Mouse (Mus musculus) bone marrow, adult 2 months (tissue): ENCODE data around the gene Akap6. TPM values are rescaled to one million over a fixed set of nuclear protein-coding genes. Genes with fewer than 3 reads are reported as not detected.

Experiments
- H3K27ac ChIP-seq: fragments of 200-500 bp; 2 replicates; pipeline ENCODE4 v1.5.1; 2012; ENCODE audit warnings: low read depth, mild to moderate bottlenecking, control low read depth, inconsistent platforms, low read length; ENCODE audit not compliant: control insufficient read depth, poor library complexity, insufficient read depth
- H3K4me1 ChIP-seq: fragments of 200-500 bp; 2 replicates; pipeline ENCODE4 v1.6.1; 2011; ENCODE audit warnings: low read length; ENCODE audit not compliant: control insufficient read depth, insufficient read depth
- H3K4me3 ChIP-seq: fragments of 200-500 bp; replicated peaks from 2 replicates; pipeline ENCODE3; 2011; ENCODE audit warnings: mild to moderate bottlenecking, low read depth, low read length, control low read depth; ENCODE audit not compliant: control insufficient read depth
- CTCF ChIP-seq: fragments of 200-500 bp; IDR thresholded peaks from 2 replicates; pipeline ENCODE4 v1.5.1; 2011; ENCODE audit warnings: low read length, control low read depth; ENCODE audit not compliant: control insufficient read depth, insufficient read depth
- POLR2A ChIP-seq: fragments of 200-500 bp; IDR thresholded peaks from 2 replicates; pipeline ENCODE4 v1.6.1; 2011; ENCODE audit warnings: low read depth, mild to moderate bottlenecking, control low read depth, low read length, borderline replicate concordance; ENCODE audit not compliant: control insufficient read depth
- WGBS: fragments of 180-500 bp; shearing (Covaris S2); methylation state at CpG from one replicate; pipeline ENCODE4 v1.1.7; 2018; 5-methylcytosine and 5-hydroxymethylcytosine counted together
- polyA plus RNA-seq: library from polyadenylated mRNA; stranded (reverse); fragments of >200 nt; gene quantifications from 2 replicates; pipeline ENCODE4 v1.2.4, GENCODE M21; 2011; ENCODE audit warnings: low replicate concordance; ENCODE audit not compliant: missing spikeins, insufficient read depth, insufficient read length

The Akap6 gene
- polyA plus RNA-seq, 1 experiment, result 0.37 TPM

GRCm38 (mm10) chr12:52941941-52942340 is 242.8 kb downstream of the Akap6 start:
- no peak overlapping the region for H3K4me3 ChIP-seq
- H3K4me1 ChIP-seq, result no peaks in the 10 kb centered on the region
- H3K27ac ChIP-seq, result no peak overlapping the region
- TF ChIP-seq CTCF (no peak), POLR2A (no peak)
- WGBS, result 86% methylated on average over 4 of the region's 4 CpGs

DNA sequence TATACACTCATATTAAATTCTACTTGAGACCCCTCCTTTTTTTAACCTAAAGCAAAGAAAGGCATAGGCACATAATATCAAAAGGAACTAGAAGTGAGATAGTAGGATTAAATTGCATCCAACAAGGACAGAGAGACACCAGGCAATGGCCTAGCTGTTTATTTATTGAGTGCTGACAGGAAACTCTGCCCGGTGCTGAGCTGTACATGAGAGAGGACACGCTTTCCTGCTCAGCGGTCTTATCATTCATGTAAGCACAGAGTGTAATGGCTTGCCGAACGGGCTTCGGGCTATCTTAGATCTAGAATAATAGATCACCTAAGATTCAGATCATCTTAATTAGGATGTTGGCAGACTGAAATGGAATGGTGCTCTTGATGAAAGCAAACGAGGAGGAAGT is 245.1 kb downstream of the Akap6 start:
- no peak overlapping the region for H3K27ac ChIP-seq
- no peak for TF ChIP-seq POLR2A
- no peak for TF ChIP-seq CTCF
- WGBS, result 71% methylated on average over 7 of the region's 7 CpGs
- no peak overlapping the region for H3K4me3 ChIP-seq
- no peaks in the 10 kb centered on the region for H3K4me1 ChIP-seq

DNA sequence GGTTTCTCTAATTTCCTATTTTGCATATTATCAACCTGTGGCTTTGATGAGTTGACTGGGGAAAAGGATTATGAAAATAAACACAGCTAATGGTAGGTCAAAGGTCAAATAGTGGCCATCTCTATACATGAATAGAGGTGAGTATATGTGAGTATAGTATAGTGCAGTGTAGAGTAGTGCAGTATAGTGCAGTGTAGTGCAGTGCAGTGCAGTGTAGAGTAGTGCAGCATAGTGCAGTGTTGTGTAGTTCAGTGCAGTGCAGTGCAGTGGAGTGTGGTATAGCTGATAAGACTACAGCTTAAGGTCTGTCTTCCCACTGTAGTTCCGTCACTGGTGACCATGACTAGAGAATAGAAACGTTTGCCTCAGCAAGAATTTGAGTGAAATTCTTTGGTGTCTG is 245.8 kb downstream of the Akap6 start:
- no peak for TF ChIP-seq POLR2A
- no peak for TF ChIP-seq CTCF

DNA sequence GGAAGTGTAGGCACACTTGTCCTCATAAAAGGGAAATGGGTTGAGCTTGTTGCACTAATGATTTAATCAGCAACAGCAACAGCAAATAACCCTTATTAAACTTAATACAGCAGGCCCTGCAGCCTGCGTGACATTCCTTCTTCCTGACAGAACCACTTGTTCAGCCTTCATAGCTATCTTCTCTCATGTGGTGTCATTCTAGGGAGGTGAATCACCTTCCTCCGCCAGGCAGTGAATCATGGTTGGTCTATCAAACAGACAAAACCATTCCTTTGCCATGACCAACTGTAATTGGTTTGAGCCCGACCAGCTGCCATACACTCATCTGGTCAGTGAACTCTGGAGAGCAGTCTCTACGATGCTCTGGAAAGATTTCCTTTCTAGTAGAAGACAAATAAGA is 251.5 kb downstream of the Akap6 start:
- no peak for TF ChIP-seq CTCF
- no peak for TF ChIP-seq POLR2A
- Histone ChIP-seq H3K4me3 (no peak overlapping the region), H3K27ac (no peak overlapping the region), H3K4me1 (no peaks in the 10 kb centered on the region)
- WGBS, result 78% methylated on average over 4 of the region's 4 CpGs

More for the DNA sequence above, 245.8 kb downstream of the Akap6 start:
- Histone ChIP-seq H3K4me1 (no peaks in the 10 kb centered on the region), H3K4me3 (no peak overlapping the region), H3K27ac (no peak overlapping the region)
- 63% methylated on average over 2 of the region's 2 CpGs for WGBS

DNA sequence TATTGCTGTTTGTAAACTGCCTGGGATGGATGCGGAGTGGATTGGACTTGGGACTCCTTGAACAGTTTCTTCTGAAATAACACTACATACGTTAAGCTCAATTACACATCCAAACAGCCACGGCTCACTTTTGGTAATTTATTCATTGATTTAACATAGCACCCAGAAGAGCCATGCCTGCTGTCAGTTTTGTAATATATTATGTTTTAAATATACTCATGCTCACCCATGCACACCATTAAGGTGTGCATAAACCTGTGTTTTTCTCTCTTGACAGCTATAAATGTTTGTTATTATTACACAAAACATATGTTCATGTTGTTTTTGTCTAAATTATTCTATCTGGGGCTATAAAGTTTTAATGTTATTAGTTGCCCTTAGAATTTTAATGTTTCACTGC is 258.4 kb downstream of the Akap6 start:
- no peak overlapping the region for H3K27ac ChIP-seq
- WGBS, result 77% methylated on average over 3 of the region's 3 CpGs
- H3K4me1 ChIP-seq, result no peaks in the 10 kb centered on the region
- no peak for TF ChIP-seq POLR2A
- no peak overlapping the region for H3K4me3 ChIP-seq

GRCm38 (mm10) chr12:52957994-52958393 is 258.8 kb downstream of the Akap6 start:
- no peak overlapping the region for H3K27ac ChIP-seq
- TF ChIP-seq CTCF (no peak), POLR2A (no peak)
- H3K4me1 ChIP-seq, result no peaks in the 10 kb centered on the region
- H3K4me3 ChIP-seq, result no peak overlapping the region
- 2% methylated on average over 3 of the region's 3 CpGs for WGBS

DNA sequence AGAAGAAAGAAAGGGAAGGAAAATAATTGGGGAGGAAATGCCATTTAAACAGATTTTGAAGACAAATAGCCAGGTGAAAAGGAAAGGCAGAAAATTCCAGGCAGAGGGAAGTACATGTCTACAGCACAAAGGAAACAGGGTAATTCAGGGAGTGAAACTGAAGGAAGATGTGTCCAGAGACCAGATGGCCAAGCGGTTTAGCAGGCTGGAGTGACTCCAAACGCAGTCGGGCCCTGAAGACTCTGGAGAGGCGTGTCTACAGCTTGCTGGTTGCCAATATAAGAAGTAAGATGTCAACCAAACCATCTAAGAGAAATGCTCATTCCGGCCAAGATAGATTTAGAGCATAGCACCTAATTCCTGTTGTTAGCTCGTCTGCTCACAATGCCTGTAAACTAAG is 292.6 kb downstream of the Akap6 start:
- TF ChIP-seq CTCF, result no peak
- no peak for TF ChIP-seq POLR2A
- no peak overlapping the region for H3K27ac ChIP-seq
- WGBS, result 84% methylated on average over 6 of the region's 6 CpGs

GRCm38 (mm10) chr12:53012336-53012735 is 313.2 kb downstream of the Akap6 start:
- Histone ChIP-seq H3K4me1 (no peaks in the 10 kb centered on the region), H3K4me3 (no peak overlapping the region), H3K27ac (no peak overlapping the region)
- WGBS, result 31% methylated on average over 3 of the region's 3 CpGs
- TF ChIP-seq CTCF (no peak), POLR2A (no peak)

More for the DNA sequence above, 292.6 kb downstream of the Akap6 start:
- Histone ChIP-seq H3K4me1 (no peaks in the 10 kb centered on the region), H3K4me3 (no peak overlapping the region)

DNA sequence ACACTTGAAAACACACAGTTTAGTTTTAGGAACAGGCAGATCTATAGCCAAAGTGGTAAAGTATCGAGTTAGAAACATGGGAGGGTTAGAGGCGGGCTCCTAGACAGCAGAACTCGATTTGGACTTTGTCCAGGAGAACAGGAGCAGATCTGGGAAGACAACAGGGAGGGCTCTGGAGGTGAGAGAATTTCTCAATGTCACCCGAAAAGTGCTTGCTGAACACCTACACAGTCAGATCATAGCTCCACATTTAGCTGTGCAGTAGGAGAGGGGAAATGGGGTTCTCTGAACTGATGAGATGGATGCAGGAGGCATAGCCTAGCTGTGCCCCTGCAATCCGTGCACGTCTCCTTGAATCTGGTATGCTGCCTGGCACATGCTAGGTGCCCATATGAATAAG is 315.4 kb downstream of the Akap6 start:
- Histone ChIP-seq H3K4me3 (no peak overlapping the region), H3K27ac (no peak overlapping the region), H3K4me1 (no peaks in the 10 kb centered on the region)
- 77% methylated on average over 6 of the region's 6 CpGs for WGBS
- TF ChIP-seq POLR2A, result no peak
